Mouse (Mus musculus) small intestine, adult 2 months (tissue): ENCODE measurements around the gene Tpst1. TPM values are rescaled to one million over a fixed set of nuclear protein-coding genes. Genes with fewer than 3 reads are reported as not detected.
"Not testable (repeated sequence)": the region's sequence is repeated elsewhere in the genome, so short reads cannot be mapped to it uniquely, and the experiment has no call there.

Experiments
- H3K27ac ChIP-seq: fragments of 200-500 bp; 2 replicates; pipeline ENCODE4 v1.5.1; 2012; ENCODE audit warnings: low read depth, low read length, control low read depth, inconsistent platforms; ENCODE audit not compliant: insufficient read depth
- H3K27me3 ChIP-seq: fragments of 200-500 bp; 2 replicates; pipeline ENCODE4 v1.6.1; 2012; ENCODE audit warnings: mild to moderate bottlenecking, moderate library complexity, low read length, inconsistent platforms; ENCODE audit not compliant: control insufficient read depth, insufficient read depth
- H3K36me3 ChIP-seq: fragments of 200-500 bp; 2 replicates; pipeline ENCODE4 v1.6.1; 2012; ENCODE audit warnings: mild to moderate bottlenecking, low read length, control low read depth, inconsistent platforms; ENCODE audit not compliant: control insufficient read depth, insufficient read depth
- H3K4me1 ChIP-seq: fragments of 200-500 bp; 2 replicates; pipeline ENCODE4 v1.6.1; 2012; ENCODE audit warnings: low read length, inconsistent platforms, mixed read lengths; ENCODE audit not compliant: control insufficient read depth, insufficient read depth, insufficient read length
- H3K4me3 ChIP-seq: fragments of 200-500 bp; 2 replicates; pipeline ENCODE4 v1.5.1; 2012; ENCODE audit warnings: low read depth, mild to moderate bottlenecking, control low read depth, inconsistent platforms, low read length, moderate library complexity
- CTCF ChIP-seq: fragments of 200-500 bp; IDR thresholded peaks from 2 replicates; pipeline ENCODE4 v1.5.1; 2012; ENCODE audit warnings: low read depth, mild to moderate bottlenecking, control low read depth, inconsistent platforms, low read length, moderate library complexity, mixed read lengths; ENCODE audit not compliant: insufficient replicate concordance, insufficient read length; ENCODE audit errors: extremely low read depth
- POLR2A ChIP-seq: fragments of 200-500 bp; IDR thresholded peaks from 2 replicates; pipeline ENCODE4 v1.6.1; 2012; ENCODE audit warnings: low read depth, mild to moderate bottlenecking, control low read depth, inconsistent platforms, low read length, moderate library complexity
- WGBS: fragments of 180-500 bp; shearing (Covaris S2); methylation state at CpG from one replicate; pipeline ENCODE4 v1.1.7; 2018; 5-methylcytosine and 5-hydroxymethylcytosine counted together
- polyA plus RNA-seq: library from polyadenylated mRNA; depleted of rRNA; stranded (reverse); fragments of >200 nt; gene quantifications from 2 replicates; pipeline ENCODE4 v1.2.3, GENCODE M21; 2012

The Tpst1 gene
- polyA plus RNA-seq, 1 experiment = 4.8 TPM

GRCm38 (mm10) chr5:130033869-130034268 lies 39.3 kb upstream of the Tpst1 start:
- WGBS = 86% methylated on average over 2 of the region's 2 CpGs

GRCm38 (mm10) chr5:130036300-130036699 lies 36.8 kb upstream of the Tpst1 start:
- WGBS = 67% methylated on average over 2 of the region's 2 CpGs
- H3K4me3 ChIP-seq, H3K27ac ChIP-seq, H3K27me3 ChIP-seq, H3K4me1 ChIP-seq: not testable (repeated sequence)
- H3K36me3 ChIP-seq = peaks cover 29% of the 10 kb centered on the region

More at GRCm38 (mm10) chr5:130033869-130034268, 39.3 kb upstream of the Tpst1 start:
- no peak overlapping the region for H3K4me3 ChIP-seq
- no peaks in the 10 kb centered on the region for H3K27me3 ChIP-seq
- no peak for TF ChIP-seq POLR2A
- no peak for TF ChIP-seq CTCF
- no peaks in the 10 kb centered on the region; the same call in none of the 2 replicates for H3K4me1 ChIP-seq
- H3K27ac ChIP-seq = no peak overlapping the region
- H3K36me3 ChIP-seq = peaks cover 17% of the 10 kb centered on the region

- Histone ChIP-seq H3K36me3 (peaks cover 36% of the 10 kb centered on the region), H3K4me1 (no peaks in the 10 kb centered on the region; the same call in 1 of the 2 replicates), H3K4me3 (no peak overlapping the region), H3K27ac (no peak overlapping the region), H3K27me3 (no peaks in the 10 kb centered on the region)
- no peak for TF ChIP-seq POLR2A
- peak; percentile 80; the same call in 1 of the 2 replicates for TF ChIP-seq CTCF
- 69% methylated on average over 19 of the region's 19 CpGs for WGBS
Measured at GRCm38 (mm10) chr5:130037752-130038455, 35.2 kb upstream of the Tpst1 start.

GRCm38 (mm10) chr5:130040797-130041196 lies 32.3 kb upstream of the Tpst1 start:
- WGBS = 82% methylated on average over 4 of the region's 4 CpGs
- Histone ChIP-seq H3K27ac (no peak overlapping the region), H3K4me1 (no peaks in the 10 kb centered on the region; the same call in 1 of the 2 replicates), H3K4me3 (no peak overlapping the region), H3K36me3 (peaks cover 40% of the 10 kb centered on the region), H3K27me3 (no peaks in the 10 kb centered on the region)
- TF ChIP-seq POLR2A = no peak

GRCm38 (mm10) chr5:130041262-130041661 lies 31.9 kb upstream of the Tpst1 start:
- 76% methylated on average over 4 of the region's 4 CpGs for whole genome bisulfite sequencing
- TF ChIP-seq POLR2A (no peak), CTCF (no peak)
- no peak overlapping the region for H3K27ac ChIP-seq

GRCm38 (mm10) chr5:130043741-130044140 lies 29.4 kb upstream of the Tpst1 start:
- Histone ChIP-seq H3K36me3 (peaks cover 53% of the 10 kb centered on the region), H3K27me3 (no peaks in the 10 kb centered on the region), H3K4me1 (no peaks in the 10 kb centered on the region), H3K27ac (0 out of 2 replicates have a peak overlapping the region, but pooled peaks have one; percentile 1), H3K4me3 (no peak overlapping the region)
- WGBS = 80% methylated on average over 3 of the region's 3 CpGs
- TF ChIP-seq CTCF (no peak), POLR2A (no peak)

More at GRCm38 (mm10) chr5:130041262-130041661, 31.9 kb upstream of the Tpst1 start:
- no peaks in the 10 kb centered on the region for H3K27me3 ChIP-seq
- peaks cover 42% of the 10 kb centered on the region for H3K36me3 ChIP-seq
- no peak overlapping the region for H3K4me3 ChIP-seq
- no peaks in the 10 kb centered on the region; the same call in 1 of the 2 replicates for H3K4me1 ChIP-seq

GRCm38 (mm10) chr5:130044201-130044695 lies 28.9 kb upstream of the Tpst1 start:
- H3K27ac ChIP-seq = no peak overlapping the region
- peak; percentile 53; the same call in 1 of the 2 replicates for TF ChIP-seq CTCF
- TF ChIP-seq POLR2A = no peak
- H3K4me3 ChIP-seq = no peak overlapping the region
- H3K4me1 ChIP-seq = no peaks in the 10 kb centered on the region
- 55% methylated on average over 7 of the region's 7 CpGs for WGBS
- peaks cover 55% of the 10 kb centered on the region for H3K36me3 ChIP-seq
- no peaks in the 10 kb centered on the region for H3K27me3 ChIP-seq
